Mouse (Mus musculus) thymus, adult 2 months (tissue): ENCODE results near the gene Tbx21.

ENCODE experiments used
- CTCF ChIP-seq: fragments of 200-500 bp; IDR thresholded peaks from 2 replicates; pipeline ENCODE4 v1.5.1; 2012; ENCODE audit warnings: mild to moderate bottlenecking, control low read depth, low read length, moderate library complexity, borderline replicate concordance; ENCODE audit not compliant: control insufficient read depth, poor library complexity, insufficient read depth; ENCODE audit errors: extremely low read depth
- POLR2A ChIP-seq: fragments of 200-500 bp; IDR thresholded peaks from 2 replicates; pipeline ENCODE4 v1.6.1; 2012; ENCODE audit warnings: mild to moderate bottlenecking, low read length, control low read depth, moderate library complexity; ENCODE audit not compliant: control insufficient read depth, poor library complexity, insufficient read depth; ENCODE audit errors: extremely low read depth

- TF ChIP-seq POLR2A: no peak
- TF ChIP-seq CTCF: no peak
These were observed 45.8 kb downstream of the Tbx21 start for GRCm38 (mm10) chr11:97069333-97069732.
